Mouse (Mus musculus): ENCODE measurements around the gene Cavin4. TPM values are rescaled to one million over a fixed set of nuclear protein-coding genes. Genes with fewer than 3 reads are reported as not detected.

Cavin4 gene
- polyA plus RNA-seq, 1 experiment = not detected

DNA sequence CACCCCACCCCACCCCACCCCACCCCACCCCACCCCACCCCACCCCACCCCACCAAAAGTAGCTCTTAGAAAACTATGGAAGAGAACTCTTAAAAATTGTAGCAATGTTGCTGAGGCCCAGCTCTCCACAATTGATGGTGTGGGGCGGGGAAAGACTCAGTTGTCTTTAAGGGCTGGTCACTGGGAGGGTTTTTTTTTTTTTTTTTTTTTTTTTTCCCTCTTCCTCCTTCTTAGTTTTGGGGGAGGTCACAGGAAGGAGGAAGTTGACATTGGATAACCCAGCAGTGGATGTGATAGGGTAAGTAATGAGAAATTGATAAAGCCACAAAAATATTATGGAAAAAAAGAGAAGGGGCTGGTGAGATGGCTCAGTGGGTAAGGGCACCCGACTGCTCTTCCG is 33.4 kb downstream of the Cavin4 start:
- Histone ChIP-seq H3K4me3 (replicated peaks) (no peak overlapping the region), H3K4me1 (ENCODE audit: control insufficient read depth) (no peaks in the 10 kb centered on the region), H3K36me3 (ENCODE audit: control insufficient read depth) (no peaks in the 10 kb centered on the region), H3K27me3 (ENCODE audit: control insufficient read depth) (no peaks in the 10 kb centered on the region), H3K9me3 (ENCODE audit: control insufficient read depth, low read length) (no peaks in the 10 kb centered on the region)
- no peak for TF ChIP-seq GATA1 (IDR thresholded peaks at IDR 0.05; ENCODE audit: low read length)
- no peak for TF ChIP-seq TAL1 (IDR thresholded peaks at IDR 0.05; ENCODE audit: low read length)

DNA sequence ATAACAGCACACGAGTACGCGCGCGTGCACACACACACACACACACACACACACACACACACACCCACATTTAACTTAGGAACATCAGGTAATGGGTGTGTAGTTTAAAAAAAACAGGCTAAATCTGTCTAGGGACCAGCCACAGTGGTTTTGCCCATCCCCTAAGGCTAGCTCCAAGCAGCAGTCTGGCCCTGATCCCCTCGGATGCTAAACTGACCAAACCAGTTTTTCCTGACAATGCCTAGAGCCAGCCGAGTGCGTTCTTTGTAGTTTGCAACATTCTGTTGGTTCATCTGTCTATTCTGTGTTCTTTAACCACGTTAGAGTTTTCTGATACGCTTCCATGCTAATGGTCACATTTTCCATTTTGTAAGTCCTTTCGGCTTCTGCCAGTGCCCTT is 34.0 kb downstream of the Cavin4 start:
- no peaks in the 10 kb centered on the region for H3K36me3 ChIP-seq (ENCODE audit: control insufficient read depth)
- TF ChIP-seq TAL1 (IDR thresholded peaks at IDR 0.05; ENCODE audit: low read length) = no peak
- no peak for TF ChIP-seq GATA1 (IDR thresholded peaks at IDR 0.05; ENCODE audit: low read length)
- no peak overlapping the region for H3K4me3 ChIP-seq (replicated peaks)
- H3K9me3 ChIP-seq (ENCODE audit: control insufficient read depth, low read length) = no peaks in the 10 kb centered on the region
- H3K27me3 ChIP-seq (ENCODE audit: control insufficient read depth) = no peaks in the 10 kb centered on the region
- no peaks in the 10 kb centered on the region for H3K4me1 ChIP-seq (ENCODE audit: control insufficient read depth)

DNA sequence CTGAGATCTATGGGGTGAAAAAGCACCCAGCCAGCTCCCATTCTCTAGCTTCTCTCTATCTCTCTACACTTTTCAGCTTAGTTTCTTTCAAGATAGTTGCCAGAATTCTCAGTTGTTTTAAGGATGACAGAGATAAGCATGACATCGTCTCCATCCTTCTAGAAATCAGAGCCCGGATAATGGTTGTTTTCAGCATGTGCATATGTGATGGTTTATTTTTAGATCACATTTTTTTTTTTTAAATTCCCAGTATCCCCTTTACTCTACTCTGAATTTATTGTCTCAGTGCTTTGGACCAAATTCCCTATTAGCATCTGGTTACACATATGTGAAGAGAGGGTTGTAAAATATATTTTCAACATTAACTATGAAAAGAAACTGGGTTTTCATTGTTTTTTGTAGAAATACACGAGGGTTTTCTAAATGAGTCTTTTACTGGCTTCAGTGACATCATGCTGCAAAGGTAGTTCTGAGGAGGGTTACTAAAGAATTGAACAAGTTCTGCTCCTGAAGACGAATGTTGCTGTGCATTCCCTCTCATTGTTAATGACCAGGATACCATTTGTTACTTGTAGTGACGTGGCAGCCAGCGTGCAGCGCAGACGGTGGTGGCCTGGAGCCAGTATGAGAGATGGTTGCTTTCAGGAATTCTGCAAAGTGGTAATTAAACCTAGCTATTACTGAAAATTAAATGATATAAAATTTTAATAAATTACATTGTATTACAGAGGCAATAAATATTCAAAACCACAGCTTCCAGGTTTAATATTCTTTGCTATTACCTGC is 52.7 kb downstream of the Cavin4 start:
- Histone ChIP-seq H3K36me3 (ENCODE audit: control insufficient read depth) (no peaks in the 10 kb centered on the region), H3K4me1 (ENCODE audit: control insufficient read depth) (no peaks in the 10 kb centered on the region), H3K4me3 (replicated peaks) (no peak overlapping the region), H3K9me3 (ENCODE audit: control insufficient read depth, low read length) (no peaks in the 10 kb centered on the region), H3K27me3 (ENCODE audit: control insufficient read depth) (no peaks in the 10 kb centered on the region)
- TF ChIP-seq TAL1 (IDR thresholded peaks at IDR 0.05; ENCODE audit: low read length) = no peak
- TF ChIP-seq GATA1 (IDR thresholded peaks at IDR 0.05; ENCODE audit: low read length) = no peak

- H3K27me3 ChIP-seq (ENCODE audit: control insufficient read depth) = no peaks in the 10 kb centered on the region
- no peaks in the 10 kb centered on the region for H3K9me3 ChIP-seq (ENCODE audit: control insufficient read depth, low read length)
- H3K36me3 ChIP-seq (ENCODE audit: control insufficient read depth) = no peaks in the 10 kb centered on the region
- no peak overlapping the region for H3K4me3 ChIP-seq (replicated peaks)
- TF ChIP-seq GATA1 (IDR thresholded peaks at IDR 0.05; ENCODE audit: low read length) (no peak), TAL1 (IDR thresholded peaks at IDR 0.05; ENCODE audit: low read length) (no peak)
- H3K4me1 ChIP-seq (ENCODE audit: control insufficient read depth) = no peaks in the 10 kb centered on the region
Measured at GRCm38 (mm10) chr4:48716817-48717216, 53.5 kb downstream of the Cavin4 start.

Other genes starting within 250 kb of the Cavin4 start
- gene Tex10, start 190.1 kb upstream of the Cavin4 start, polyA plus RNA-seq (2012) = 0.14 and 0.19 TPM in 2 replicates
- gene Msantd3, start 123.6 kb upstream of the Cavin4 start, polyA plus RNA-seq (2012) = not detected in 2 replicates
- 0.05 TPM in 1 of 2 replicates, not detected in the other for gene Tmeff1, start 78.3 kb upstream of the Cavin4 start, polyA plus RNA-seq (2012)

All from erythroblast, embryonic 14.5 days (primary cell).